Mouse (Mus musculus): Measurements from ENCODE around the gene Rbfox2. TPM values are rescaled to one million over a fixed set of nuclear protein-coding genes. Genes with fewer than 3 reads are reported as not detected.

The Rbfox2 gene
- total RNA-seq, 1 experiment from 2014 or later: 0.29 TPM

DNA sequence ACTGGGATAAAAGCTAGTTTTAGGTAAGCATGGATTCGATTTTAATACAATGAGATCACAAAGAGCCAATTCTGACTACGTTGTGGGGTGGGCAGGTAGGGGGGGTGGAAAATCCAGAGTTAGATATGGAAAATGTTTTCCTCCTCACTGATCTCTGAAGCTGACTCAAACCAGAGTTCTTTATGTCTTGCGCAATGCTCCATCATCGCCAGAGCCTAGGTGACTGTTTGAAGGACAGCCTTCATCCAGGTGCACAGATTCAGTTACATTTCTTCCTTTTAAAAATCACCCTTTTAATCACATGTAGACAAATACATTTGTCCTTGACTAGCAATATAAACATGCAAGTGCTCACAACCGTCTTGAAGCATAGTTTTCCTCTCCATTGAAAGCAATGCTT lies 62.2 kb downstream of the Rbfox2 start:
- ATAC-seq (replicated peaks; ENCODE audit: insufficient number of reproducible peaks, low FRiP score, low TSS enrichment, poor library complexity, severe bottlenecking): no peak

DNA sequence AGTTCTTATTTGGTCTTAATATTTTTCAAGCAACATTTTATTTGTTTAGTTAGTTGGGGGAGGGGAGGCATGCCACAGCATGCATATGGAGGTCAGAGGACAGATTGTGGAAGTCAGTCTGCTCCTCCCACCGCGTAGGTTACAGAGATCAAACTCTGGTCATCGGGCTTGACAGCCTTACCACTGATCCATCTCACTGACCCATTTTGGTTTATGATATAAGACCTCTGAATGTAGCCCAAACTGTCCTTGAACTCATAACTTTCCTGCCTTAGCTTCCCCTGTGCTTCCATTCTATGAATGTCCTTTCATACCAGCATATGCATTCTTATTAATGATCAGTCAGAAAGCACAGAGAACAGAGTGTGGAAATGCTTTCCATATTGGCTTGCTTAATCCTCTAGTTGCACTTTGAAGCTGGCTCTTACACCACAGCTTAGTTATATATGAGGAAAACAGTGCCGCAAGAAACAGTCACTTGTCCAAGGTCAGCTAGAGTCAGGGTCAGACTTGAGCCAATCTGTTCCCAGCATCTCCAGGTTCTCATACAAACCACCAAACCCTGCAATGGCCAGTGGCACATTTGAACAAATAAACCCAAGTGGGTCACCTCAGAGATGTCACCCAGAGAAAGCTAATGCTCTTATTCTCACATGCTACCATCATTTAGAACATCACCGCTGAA lies 62.8 kb downstream of the Rbfox2 start:
- no peak for ATAC-seq (replicated peaks; ENCODE audit: insufficient number of reproducible peaks, low FRiP score, low TSS enrichment, poor library complexity, severe bottlenecking)

DNA sequence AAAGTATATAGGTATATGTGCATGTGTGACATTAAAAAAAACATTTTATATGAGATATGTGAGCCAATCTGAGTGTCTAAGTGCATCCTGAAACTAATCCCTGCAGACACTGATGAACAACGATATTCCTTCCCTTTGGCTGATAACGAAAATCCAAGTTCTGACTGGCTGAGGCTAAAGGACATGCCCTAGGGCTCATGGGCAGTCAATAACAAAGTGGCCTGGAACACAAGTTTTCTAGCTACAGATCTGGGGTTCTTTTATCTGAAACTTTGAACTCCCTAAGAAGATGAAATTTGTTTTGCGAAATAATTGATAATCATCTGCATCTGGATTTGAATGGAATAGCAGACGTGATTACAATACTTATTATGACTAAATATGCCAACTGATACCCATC lies 66.2 kb downstream of the Rbfox2 start:
- no peak for ATAC-seq (replicated peaks; ENCODE audit: insufficient number of reproducible peaks, low FRiP score, low TSS enrichment, poor library complexity, severe bottlenecking)

DNA sequence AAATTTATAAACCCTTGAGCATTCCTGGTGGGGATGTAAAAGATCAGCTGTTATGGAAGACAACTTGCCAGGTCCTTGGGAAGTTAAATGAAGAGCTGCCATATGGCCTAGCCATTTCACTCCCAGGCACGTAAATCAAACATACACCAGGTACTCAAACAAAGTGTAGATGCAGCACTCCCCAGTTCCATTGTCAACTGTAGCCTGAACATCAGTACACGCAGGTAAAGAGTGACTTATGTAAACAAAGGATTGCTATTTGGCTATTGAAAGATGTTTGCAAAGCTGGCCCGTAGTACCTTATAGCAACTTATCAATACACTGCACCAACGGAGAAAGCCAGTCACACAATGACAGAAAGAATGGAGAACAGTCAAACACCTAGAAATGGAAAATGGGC lies 67.2 kb downstream of the Rbfox2 start:
- no peak for ATAC-seq (replicated peaks; ENCODE audit: insufficient number of reproducible peaks, low FRiP score, low TSS enrichment, poor library complexity, severe bottlenecking)

DNA sequence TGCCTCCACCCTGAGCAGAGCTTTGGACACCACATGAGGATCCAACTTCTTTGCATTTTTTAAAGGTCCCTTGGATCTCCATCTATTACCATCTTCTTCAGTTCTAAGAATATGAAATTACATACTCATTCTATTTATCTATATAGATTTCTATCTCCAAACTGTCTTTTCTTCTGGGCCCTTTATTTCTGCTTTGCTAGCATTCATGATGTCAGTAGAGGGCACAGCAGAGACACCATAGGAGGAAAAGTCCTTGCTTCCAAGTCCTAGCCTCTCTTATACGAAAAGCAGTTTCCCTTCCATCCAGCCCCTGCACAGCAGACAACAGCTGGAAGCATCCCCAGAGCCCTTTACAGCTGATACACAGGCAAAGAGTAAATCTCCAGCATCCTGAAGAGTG lies 69.1 kb downstream of the Rbfox2 start:
- ATAC-seq (replicated peaks; ENCODE audit: insufficient number of reproducible peaks, low FRiP score, low TSS enrichment, poor library complexity, severe bottlenecking): no peak

DNA sequence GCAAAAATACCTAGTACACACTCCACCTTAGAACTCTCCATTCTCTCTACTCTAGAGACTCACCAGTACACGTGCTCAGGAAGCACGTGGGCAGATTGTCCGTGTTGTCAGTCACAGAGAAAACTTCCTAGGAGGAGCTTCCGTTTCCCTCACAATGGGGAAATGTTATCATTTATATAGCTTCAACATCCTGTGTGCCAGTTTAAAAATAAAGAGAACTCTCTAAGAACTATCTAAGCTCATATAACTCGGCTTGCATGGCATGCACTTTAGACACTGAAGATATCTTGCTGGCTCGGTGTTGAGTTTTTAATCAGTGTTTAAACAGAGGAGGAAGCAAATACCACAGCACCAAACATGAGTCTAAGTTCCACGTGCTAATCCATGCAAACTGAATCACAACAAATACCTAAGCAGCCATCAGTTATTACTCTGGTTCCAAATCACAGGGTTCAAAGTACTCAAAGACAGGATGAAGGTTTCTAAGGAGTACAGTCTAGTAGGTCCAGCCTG lies 70.7 kb downstream of the Rbfox2 start:
- ATAC-seq (replicated peaks; ENCODE audit: insufficient number of reproducible peaks, low FRiP score, low TSS enrichment, poor library complexity, severe bottlenecking): no peak

DNA sequence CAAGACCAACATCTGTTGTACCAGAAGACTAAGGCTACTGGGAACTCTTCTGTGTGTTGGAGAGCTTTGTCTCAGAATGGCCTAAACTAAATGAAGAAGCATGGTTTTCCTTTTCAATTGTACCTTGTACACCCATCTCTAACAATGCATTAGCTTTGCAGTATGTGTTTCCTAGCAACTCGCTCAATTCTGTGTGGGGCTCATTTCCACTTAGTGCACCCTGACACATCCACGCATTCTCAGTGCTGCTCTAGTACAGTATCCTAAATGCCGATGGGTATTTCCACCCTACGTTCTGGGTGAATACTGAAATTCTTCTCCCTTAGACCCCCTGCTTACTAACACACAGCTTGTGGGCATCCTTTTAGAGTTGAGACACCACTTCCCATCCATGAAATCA lies 71.3 kb downstream of the Rbfox2 start:
- ATAC-seq (replicated peaks; ENCODE audit: insufficient number of reproducible peaks, low FRiP score, low TSS enrichment, poor library complexity, severe bottlenecking): no peak

DNA sequence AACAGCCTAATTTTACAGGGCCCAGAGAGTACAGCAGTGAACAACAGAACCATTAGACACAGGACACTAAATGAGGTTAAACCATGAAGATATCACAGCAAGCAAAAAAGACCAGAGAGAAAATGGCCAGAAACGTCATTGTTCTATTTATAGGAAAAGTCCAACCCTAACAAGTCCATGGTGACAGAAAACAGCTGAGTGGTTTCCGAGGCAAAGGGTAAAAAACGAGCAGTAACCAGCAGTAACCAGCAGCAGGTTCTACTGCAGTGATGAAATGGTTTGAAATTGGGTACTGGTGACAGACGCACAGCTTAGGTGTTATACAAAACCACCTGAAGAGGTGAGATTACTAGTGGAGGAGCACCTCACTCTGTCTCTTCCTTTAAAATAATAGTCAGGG lies 72.5 kb downstream of the Rbfox2 start:
- ATAC-seq (replicated peaks; ENCODE audit: insufficient number of reproducible peaks, low FRiP score, low TSS enrichment, poor library complexity, severe bottlenecking): no peak

DNA sequence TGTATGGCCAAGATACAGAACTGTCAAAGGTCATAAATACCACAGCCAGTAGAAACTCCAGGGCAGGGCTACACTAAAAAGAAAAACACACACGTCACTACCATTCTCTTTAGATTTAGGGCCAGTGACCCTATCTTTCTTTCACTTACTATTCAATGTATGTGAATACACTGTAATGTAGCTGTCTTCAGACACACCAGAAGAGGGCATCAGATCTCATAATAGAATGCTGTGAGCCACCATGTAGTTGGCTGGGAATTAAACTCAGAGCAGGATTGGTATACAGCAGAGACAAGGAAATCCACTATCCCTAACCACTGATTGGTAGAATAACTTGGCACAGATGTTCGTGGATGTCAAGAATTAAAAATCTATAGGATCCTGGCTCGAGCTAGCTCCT lies 76.7 kb downstream of the Rbfox2 start:
- ATAC-seq (replicated peaks; ENCODE audit: insufficient number of reproducible peaks, low FRiP score, low TSS enrichment, poor library complexity, severe bottlenecking): no peak

DNA sequence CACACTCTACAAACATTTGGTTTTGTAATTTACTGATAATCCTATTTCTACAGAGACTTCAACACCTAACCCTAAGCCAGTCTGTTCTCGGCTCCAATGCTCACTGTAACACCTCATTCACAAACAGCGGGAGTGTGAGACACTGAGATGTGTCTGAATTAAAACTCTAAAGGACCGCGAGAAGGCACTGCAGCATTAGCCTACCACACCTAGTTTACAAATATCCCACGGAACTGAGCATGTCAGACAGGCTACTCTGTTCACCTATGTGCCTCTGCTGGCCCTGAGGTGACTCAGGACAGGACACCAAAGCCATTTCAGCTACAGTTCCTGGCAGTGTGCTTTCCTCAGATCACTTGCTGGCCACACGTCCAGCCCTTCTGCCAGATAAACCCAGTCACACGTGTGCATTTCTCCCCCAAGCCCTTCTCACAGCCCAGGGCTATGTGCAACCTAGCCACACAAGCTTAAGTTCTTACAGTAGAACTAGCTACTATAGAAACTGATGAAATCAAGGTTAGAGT lies 79.9 kb downstream of the Rbfox2 start:
- ATAC-seq (replicated peaks; ENCODE audit: insufficient number of reproducible peaks, low FRiP score, low TSS enrichment, poor library complexity, severe bottlenecking): no peak

DNA sequence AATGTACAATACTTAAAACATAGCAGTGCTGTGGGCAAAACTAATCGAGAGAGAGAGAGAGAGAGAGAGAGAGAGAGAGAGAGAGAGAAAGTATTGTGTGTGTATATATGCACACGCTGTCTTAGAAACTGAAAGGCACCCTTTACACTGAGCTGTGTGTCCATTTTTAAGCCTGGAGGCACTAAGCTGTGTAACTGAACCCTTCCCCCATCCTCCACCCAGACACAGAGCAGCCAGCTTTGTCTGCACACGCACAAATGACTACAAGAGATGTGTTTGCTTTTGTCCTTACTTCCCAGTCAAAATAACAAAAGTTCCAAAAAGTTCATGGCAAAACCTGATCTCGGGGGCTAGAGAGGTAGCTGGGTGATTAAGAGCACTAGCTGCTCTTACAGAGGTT lies 80.9 kb downstream of the Rbfox2 start:
- ATAC-seq (replicated peaks; ENCODE audit: insufficient number of reproducible peaks, low FRiP score, low TSS enrichment, poor library complexity, severe bottlenecking): no peak

DNA sequence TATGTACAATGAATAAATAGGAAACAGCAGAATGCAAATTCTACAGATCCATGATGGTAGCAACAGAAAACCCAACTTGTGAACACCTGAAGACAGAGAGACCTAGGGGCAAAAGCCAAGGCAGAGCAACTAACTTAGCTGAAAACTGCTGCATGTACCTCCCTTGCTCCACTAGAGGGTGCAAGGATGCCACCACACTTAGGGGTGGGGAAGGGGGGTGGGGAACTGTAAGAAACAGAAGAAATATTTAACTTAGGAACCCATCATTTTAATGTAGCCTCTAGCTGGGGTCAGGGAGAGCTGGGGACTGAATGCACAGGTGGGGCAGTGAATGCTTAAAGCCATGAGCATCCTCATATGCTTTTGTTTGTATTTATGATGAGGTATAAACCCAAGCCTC lies 81.5 kb downstream of the Rbfox2 start:
- ATAC-seq (replicated peaks; ENCODE audit: insufficient number of reproducible peaks, low FRiP score, low TSS enrichment, poor library complexity, severe bottlenecking): no peak

DNA sequence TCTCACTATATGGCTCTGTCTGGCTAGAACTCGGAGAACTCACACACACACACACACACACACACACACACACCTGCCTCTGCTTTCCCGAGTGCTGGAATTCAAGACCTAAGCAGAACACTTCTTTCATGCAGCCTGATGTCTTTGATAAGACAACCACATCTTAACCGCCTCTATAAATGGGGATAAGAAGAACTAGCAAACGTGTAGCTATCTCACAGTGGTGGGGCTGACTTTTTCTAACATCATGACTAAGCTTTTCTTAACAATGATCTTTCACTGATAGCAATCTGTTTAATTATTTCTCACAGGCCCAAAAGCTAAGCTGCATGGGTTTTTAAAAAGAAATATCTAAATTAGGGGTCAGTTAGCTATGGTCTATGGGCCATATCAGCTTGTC lies 86.0 kb downstream of the Rbfox2 start:
- ATAC-seq (replicated peaks; ENCODE audit: insufficient number of reproducible peaks, low FRiP score, low TSS enrichment, poor library complexity, severe bottlenecking): no peak

DNA sequence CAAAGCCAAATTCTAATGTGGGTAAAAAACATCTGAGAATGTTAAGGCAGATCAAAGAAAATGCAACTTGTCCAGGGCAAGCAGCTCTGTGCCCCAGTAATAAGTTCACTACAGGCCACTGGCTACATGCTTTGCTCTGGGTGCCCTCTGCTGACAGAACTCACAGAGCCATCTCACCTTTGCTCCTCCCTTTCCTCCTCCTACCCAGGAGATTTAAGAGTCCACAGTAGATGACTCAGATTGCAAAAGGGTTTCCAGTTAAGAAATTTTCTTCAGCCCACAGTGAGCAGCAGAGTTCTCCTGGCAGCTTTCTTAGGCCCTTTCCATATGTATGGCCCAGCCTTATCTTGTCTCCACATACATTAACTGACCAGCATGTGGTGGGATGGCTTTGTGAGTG lies 86.7 kb downstream of the Rbfox2 start:
- ATAC-seq (replicated peaks; ENCODE audit: insufficient number of reproducible peaks, low FRiP score, low TSS enrichment, poor library complexity, severe bottlenecking): no peak

DNA sequence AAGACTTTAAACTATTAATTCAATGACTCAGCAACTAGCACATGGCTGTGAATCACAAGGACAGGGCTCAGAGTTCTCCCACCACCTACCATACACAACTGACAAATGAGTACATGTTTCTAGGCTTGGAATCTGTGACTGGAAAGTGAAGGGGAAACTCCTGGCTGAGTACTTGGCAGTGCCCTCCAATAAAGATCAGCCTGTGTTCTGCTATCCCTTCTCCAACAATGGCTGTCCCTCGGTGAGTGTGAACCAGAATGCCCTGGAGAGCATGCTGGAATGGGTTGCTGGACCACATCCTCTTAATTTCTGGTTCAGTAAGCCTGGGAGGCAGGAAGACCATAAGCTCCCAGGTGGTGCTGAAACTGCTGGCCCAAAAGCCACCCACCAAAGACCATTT lies 87.2 kb downstream of the Rbfox2 start:
- ATAC-seq (replicated peaks; ENCODE audit: insufficient number of reproducible peaks, low FRiP score, low TSS enrichment, poor library complexity, severe bottlenecking): no peak

DNA sequence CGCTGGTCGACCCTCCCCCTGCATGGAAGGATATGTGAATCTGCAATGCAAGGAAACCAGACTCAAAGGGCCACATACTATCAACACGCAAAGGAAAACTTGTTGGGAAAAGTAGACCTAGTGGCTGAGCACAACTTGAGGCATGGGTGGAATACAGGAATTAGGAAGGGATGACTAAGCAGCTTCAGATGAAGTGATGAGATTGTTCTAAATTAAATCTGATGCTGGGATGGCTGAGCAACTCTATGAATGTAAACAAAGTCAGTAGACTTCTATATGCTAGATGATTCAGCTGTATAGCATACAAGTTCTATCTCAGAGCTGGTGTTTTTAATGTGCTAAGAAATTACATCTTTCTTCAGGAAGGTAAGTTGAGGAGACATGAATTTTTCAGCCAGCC lies 88.8 kb downstream of the Rbfox2 start:
- ATAC-seq (replicated peaks; ENCODE audit: insufficient number of reproducible peaks, low FRiP score, low TSS enrichment, poor library complexity, severe bottlenecking): no peak

DNA sequence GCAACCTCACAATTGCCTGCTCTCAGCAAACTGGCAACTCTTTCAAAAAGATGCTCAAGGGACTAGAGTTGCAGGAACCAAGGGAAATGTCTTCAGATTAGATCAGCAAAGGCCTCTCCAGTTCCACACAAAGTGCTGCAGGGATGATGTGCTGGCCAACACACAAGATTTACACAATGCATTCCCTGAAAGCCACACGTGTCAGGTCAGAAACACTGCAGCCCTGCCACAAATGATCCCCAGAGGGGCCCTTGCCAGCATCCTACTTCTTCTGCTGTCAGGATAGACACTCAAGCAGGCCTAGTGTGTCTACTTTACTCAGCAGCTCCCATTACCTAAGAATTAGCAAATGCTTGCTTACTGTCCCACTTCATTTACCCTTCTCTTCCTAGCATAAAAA lies 89.3 kb downstream of the Rbfox2 start:
- ATAC-seq (replicated peaks; ENCODE audit: insufficient number of reproducible peaks, low FRiP score, low TSS enrichment, poor library complexity, severe bottlenecking): no peak

DNA sequence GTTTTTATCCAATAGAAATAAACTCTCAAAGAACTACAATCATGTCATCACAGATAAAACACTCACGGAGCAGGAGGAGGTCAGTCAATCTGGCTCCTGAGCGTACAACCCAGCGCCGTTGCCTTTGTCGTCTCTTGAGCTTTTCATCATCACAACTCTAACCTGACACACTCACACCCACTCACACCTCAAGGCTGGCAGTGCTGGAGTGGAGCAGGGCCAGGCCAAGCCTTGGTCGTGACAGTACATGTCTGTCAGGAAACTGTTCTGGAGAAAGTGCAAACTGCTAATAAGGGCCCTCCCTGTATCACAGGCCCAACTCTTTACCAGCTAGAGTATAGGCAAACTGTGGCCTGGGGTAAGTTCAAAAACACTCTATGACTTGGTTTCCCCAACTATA lies 90.1 kb downstream of the Rbfox2 start:
- ATAC-seq (replicated peaks; ENCODE audit: insufficient number of reproducible peaks, low FRiP score, low TSS enrichment, poor library complexity, severe bottlenecking): no peak

DNA sequence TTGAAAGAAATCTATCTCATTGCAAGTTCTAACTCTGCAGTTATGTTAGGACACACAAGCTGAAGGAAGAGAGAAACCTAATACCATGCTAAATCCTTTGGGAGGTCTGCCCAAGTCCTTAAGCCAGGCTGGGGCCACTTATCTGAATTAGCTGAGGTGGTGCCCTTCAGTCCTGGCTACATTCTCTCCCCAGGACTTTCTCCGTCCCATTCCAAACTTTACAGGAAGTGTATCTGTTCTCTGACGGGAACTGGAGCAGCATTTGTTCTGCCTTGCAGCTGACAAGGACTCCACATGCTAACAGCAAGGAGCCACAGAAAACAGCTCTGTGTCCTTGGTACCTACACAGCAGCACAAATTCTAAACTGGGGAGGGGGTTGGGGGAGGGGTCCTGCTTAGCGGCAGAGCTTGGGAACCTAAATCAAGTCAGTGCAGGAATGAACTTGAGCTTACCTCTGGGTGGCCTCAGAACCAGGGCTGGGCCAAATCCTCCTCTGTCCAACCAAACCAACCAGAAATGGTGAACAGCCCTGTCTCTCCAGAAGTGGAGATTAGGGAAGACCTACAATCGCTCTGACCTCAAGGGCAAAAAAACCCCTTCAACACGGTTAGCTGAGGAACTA lies 91.5 kb downstream of the Rbfox2 start:
- ATAC-seq (replicated peaks; ENCODE audit: insufficient number of reproducible peaks, low FRiP score, low TSS enrichment, poor library complexity, severe bottlenecking): no peak

DNA sequence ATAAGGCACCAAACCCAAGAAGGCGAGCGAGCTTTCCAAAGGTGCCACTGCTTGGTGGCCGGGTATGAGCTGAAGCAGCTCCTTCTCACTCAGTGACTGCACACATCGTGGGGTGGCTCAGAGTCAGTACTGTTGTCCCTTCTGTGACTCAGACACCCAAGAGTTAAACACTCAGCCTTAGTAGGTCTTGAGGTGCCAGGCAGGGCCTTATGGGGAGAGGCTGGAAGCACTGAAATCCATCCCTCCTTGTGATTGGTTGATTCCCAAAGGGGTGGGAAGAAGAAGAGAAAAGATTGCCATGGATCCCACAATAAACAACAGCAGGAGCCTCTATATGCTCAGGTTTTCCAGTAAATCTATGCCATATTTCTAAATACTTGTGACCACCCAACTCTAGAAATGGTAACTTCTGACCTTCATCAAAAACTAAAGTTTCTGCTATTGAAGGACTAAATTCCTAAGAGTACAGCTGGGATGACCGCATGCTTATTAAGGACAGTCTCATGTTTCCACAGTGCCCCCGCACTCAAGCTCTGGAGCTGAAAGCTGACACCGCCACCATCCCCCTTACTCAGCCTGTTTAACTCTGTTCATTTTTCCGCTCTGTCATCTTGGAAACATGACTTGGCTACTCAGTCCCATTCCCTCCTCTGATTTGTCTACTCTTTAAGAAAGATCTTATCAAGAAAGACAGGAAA lies 92.2 kb downstream of the Rbfox2 start:
- ATAC-seq (replicated peaks; ENCODE audit: insufficient number of reproducible peaks, low FRiP score, low TSS enrichment, poor library complexity, severe bottlenecking): no peak
